Mouse (Mus musculus) heart, postnatal 36 days (tissue): ENCODE results near the gene Brk1. TPM values are rescaled to one million over a fixed set of nuclear protein-coding genes. Genes with fewer than 3 reads are reported as not detected.

Source experiments
- DNase-seq, 2 experiments: peaks; one replicate each; pipeline ENCODE4 v3.0.0; 2021 to 2022
- intact Hi-C: fragments of 180-260 bp; cut with DNase I; formaldehyde crosslinking; loops from one replicate; pipeline ENCODE4 v1.15.1; 2025
- total RNA-seq, 2 experiments: library from RNA; stranded (reverse); gene quantifications; 2 replicates each; pipeline ENCODE4 v1.2.3; 2021

Brk1 gene
- total RNA-seq, 2 experiments from 2014 or later: 72.7 to 78.5 TPM

DNA sequence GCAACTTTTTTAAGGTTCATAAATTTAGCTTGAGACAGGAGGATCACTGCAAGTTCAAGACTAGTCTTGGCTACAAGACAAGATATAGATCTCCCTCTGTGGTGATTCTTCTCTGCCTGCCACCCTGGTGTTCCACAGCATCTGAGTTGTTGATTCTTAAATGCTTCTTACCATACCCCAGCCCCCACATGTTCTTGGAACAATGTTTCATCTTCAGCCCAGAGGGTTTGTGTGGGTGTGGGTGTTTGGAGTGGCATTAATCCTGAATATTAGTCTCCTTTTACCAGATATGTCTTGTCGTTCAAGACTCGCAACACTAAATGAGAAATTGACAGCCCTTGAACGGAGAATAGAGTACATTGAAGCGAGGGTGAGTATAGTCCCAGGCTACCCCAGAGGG is 10.9 kb downstream of the Brk1 start:
- DNase-seq: no peak
- intact Hi-C loops: no loop called here

DNA sequence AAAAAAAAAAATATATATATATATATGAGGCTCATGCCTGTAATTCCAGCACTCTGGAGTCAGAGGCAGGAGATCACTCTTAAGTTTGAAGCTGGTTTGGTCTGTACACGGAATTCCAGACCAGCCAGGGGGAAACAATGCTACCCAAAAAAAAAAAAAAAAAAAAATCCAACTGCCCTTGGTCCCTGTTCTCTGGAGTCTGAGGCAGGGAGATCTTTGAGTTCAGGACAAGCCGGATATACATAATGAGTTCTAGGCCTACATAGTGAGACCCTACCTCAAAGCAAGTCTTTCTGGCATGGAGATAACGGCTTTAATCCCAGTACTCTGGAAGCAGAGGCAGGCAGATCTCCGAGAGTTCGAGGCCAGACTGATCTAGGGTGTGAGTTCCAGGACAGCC is 18.8 kb downstream of the Brk1 start:
- no peak for DNase-seq
- intact Hi-C loops: loop anchor here (2.0 to 5.0 kb wide), 2 partner anchors 19 to 141 kb away; partner anchors contain the start of genes Brk1 and Creld1

DNA sequence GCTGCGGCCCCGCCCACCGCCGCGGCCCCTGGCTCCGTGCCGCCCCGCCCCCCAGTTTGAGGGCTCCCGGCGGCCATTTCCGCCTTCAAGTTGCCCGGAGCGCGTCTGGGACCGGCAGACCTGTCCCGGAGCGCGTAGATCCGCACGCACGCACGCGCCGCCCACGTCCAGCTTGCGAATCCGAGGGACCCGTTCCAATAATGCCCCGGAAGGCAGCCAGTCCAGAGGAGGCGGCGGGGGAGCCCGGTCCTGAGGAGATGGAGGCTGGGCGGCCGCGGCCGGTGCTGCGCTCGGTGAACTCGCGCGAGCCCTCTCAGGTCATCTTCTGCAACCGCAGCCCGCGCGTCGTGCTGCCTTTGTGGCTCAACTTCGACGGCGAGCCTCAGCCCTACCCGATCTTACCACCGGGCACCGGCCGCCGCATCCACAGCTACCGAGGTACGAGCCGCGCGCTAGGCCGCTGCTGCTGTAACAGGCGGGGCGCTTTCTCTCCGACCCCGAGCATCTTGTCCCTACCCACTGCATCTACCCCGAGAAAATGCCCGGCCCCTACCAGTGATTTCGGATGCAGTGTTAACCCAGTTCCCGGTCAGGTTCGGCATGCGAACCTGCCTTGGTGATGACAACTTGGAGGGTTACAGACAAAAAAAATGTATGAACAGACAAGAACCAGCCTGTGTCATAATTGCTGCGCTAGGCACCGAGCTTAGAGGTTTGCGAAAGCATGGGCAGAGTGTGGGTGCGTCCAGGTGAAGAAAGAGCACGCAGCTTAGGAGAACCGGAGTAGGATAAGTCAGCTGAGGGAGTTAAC is 19.6 kb downstream of the Brk1 start, which contains the start of gene Vhl:
Gene Vhl, plus strand, starts transcription at position 19 of the 811 bp plus-strand sequence.
- peak; percentile 87 to 90 for DNase-seq
- intact Hi-C loops: loop anchor here (2.0 to 5.0 kb wide), 2 partner anchors 19 to 142 kb away; partner anchors contain the start of genes Brk1 and Creld1

DNA sequence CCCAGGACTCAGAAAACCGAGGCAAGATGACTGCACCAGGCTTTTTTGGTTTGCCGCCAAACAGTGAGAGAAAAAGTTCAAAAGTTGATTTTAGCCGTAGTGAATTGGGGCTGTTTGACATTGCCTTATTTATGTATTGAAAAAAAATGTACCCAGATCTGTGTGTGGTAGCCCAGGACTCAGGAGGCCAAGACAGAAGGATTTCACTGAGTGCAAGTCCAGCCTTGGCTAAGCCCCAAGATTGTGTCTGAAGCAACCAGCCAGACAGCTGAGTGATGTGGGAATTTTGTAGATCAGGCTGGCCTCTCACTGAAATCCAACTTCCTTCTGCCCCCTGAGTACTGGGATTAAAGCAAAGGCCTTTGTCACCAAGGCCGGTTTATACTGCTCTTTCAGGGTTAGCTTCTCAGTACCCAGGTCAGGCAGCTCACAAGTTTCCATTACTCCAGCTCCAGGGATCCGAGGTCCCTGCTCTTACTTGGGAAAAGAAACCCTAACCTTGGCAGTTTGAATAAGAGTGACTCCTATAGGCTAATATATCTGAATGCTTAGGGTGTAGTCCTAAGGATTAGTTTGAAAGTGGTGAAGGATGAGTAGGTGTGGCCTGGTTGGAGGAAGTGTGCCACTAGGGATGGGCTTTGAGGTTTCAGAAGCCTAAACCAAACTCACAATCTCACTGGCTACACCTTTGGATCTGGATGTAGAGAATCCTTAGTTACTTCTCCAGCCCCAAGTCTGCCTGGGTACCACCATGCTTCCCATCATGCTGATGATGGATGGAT is 20.6 kb downstream of the Brk1 start:
- DNase-seq: no peak
- intact Hi-C loops: loop anchor here (5.0 kb wide), 1 partner anchor 143 kb away; the partner anchor contains the start of gene Creld1

DNA sequence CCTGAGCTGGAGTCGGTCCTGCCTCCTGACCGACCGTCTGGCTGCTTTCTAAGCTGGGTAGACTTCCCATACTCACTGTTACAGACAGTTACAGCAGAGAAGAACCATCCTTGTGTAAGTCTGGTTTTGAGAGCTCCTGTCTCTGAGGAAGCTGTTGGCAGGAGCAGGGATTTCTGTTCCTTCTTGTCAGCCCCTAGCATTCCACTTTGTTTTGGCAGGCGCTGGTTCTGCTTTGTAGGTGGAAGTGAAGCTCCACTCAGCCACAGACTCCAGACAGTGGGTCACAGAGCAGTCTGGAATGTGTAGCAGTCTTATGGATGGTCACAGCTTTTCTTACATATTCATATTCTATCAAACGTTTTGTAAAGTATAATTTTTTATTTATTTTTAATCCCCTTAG is 25.8 kb downstream of the Brk1 start:
- no peak for DNase-seq
- intact Hi-C loops: no loop called here

DNA sequence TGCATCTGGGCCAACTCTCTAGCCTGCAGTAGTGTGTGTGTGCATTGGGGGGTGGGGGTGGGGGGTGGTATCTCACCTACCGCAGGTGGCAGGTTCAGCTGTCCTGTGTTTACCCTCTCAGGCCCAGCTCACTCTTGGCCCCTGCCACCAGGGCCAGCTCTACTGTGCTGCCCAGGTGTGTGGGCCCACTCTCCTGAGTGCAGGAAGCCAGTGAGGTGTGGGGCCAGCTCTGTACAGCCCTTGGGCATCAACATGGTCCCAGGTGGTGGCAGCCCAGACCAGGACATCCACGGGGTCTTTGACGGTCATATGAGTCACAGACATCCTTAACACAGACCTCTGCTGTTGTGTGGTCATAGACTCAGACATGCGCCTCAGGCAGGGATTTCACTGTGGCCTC is 28.3 kb downstream of the Brk1 start:
- DNase-seq: no peak
- intact Hi-C loops: no loop called here

DNA sequence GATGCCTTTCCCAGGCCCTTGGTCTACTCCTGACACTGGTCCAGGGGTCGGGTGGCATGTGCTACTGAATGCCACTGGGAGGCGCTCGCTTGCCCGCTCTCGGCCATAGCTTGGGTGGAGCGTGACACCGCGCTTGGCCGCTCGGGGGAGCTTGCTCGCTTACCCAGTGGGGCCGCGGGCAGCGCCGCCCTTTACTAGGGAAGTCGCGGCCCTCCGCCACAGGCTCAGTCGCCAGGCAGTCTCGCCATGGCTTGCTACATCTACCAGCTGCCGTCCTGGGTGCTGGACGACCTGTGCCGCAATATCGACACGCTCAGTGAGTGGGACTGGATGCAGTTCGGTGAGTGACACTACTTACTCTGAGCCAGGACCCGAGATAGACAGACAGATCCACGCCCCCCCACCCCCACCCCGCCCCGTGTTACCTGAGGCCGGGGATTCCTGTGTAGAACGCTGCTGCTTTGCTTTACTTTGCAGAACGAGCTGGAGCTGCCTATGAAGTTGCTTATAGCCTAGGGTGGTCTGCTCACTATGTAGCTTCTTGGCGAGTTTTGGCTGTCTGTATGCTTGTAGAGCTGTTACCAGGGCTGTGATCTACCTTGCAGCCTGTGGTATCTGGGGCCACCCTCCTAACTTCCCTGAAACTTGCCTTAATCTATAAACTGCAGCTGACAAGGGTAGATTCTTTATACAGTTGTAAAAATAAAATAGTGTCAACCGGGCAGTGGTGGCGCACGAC is 33.9 kb downstream of the Brk1 start, which contains the start of gene Irak2:
Gene Irak2, plus strand, starts transcription at position 166 of the 739 bp plus-strand sequence.
- intact Hi-C loops: loop anchor here (1.0 to 5.0 kb wide), 3 partner anchors 43 to 439 kb away; partner anchors contain the start of gene Tatdn2
- DNase-seq: peak; percentile 96 to 97

DNA sequence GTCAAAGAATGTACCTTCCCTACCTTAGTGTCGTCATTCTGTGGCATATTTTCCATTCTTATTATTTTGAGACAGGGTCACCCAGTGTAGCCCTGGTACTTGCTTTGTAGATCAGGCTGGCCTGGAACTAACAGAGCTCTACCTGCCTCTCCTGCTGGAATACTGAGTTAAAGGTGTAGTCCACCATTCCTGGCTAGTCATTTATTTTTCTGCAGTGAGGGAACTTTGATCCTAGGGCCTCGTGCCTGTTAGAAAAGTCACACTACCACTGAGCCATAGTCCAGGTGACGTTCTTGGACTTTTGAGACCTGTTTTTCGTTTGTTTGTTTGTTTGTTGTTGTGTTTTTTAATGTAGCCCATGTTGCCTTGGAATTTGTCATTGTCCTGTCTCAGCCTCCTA is 34.6 kb downstream of the Brk1 start:
- intact Hi-C loops: loop anchor here (5.0 kb wide), 2 partner anchors 58 to 438 kb away; partner anchors contain the start of gene Tatdn2
- no peak for DNase-seq

DNA sequence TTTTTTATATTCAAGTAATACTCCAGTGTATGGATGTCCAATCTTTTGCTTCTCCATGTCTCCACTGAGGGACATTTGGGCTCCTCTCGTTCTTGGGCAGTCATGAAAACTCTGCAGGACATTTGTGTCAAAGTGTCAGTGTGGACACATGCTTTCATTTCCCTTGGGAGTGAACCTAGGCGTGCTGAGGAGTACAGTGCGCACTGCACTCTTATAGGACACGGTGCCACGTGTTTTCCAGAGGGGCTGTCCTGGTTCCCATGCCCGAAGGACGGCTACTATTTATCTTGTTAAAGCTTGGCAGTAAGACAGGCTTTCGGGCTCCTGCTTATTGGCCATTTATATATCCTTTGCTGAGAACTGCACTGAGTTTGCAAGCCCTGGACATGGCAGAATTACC is 38.0 kb downstream of the Brk1 start:
- no peak for DNase-seq
- intact Hi-C loops: no loop called here

DNA sequence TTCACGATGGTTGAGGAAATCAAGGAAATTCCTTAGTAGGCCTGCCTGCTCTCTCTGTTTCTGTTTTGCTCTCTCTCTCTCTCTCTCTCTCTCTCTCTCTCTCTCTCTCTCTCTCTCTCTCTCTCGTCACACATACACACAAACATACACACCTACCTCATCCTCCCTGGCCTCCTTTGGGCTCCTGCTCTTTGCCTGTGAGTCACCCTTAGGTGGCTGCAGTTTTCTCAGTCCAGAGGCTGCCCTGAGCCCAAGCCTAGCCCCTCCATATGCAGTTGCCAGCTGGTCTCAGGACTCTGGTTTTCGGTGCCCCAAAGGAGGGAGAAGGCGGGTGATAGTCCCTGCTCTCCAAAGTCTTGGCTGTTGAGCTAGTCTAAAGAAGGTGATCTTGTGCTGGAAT is 38.4 kb downstream of the Brk1 start:
- DNase-seq: no peak
- intact Hi-C loops: no loop called here

DNA sequence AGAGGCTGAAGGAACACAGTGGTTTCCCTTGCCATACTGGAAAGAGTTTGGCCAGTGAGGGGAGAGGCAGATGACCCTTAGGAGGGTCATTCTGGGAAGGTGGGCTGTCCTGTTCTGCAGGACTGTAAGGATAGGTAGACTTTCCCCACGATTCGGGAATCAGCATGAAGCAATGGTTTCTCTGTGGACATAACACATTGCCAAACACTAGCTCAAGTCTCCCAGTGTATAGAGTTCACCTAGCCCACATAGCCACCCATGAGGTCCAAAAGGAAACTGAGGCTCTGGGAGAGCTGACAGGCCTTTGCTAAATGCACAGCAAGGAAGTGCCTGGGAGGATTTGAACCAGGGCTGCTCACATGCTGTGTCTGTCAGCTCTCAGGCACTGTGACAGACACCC is 39.4 kb downstream of the Brk1 start:
- intact Hi-C loops: loop anchor here (2.0 kb wide), 1 partner anchor 25 kb away; no protein-coding TSS in a partner anchor
- DNase-seq: no peak

DNA sequence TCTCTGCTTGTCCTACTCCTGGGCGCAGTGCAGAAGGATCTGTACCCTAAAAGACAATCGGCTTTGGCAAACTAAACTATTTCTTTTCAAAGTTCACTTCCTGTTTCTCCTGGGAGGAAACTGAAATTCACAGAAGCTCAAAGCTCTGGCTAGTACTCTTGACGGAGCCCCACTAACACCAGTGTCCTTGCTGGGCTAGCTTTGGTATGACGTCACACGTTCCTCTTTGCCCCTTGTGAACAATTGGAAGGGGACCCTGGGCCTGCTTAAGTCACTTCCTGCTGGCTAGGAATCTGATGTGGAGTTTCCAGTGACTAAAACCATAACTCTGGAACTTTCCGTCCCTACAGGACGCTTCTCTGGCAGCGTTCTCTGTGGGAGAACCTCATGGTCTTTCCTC is 40.2 kb downstream of the Brk1 start:
- peak; percentile 64 to 65 for DNase-seq
- intact Hi-C loops: loop anchor here (2.0 kb wide), 1 partner anchor 24 kb away; no protein-coding TSS in a partner anchor

DNA sequence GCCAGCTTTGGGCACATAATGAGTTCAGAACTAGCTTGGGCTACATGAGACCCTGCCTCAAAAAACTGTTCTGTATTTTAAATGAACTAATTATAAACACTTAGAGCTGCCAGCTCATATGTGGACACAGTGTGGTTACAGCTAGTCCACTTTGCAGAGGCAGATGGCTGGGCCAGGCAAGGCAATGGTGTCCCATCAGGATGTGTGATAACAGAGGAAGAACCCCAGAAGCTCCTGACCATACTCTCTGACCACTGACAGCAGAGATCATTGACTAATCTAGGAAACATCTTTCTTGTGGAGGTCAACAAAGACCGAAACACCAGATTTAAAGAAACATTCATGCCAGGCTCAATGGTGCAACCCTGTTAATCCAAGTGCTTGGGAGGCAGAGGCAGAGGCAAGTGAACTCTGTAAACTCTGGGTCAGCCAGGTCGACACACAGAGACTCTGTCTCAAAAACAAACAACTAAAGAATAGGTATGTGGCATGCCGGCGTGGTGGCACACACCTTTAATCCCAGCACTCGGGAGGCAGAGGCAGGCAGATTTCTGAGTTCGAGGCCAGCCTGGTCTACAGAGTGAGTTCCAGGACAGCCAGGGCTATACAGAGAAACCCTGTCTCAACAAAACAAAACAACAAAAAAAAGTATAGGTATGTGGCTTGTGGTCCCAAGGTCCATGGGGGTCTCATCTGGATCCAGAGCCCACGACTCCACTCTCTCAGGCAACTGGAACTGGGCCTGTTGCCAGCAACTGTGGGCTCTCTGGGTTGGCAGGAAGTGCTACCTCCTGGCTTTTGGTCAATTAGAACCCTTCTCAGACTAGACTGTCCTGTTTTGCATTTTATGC is 45.0 kb downstream of the Brk1 start:
- no peak for DNase-seq
- intact Hi-C loops: no loop called here

DNA sequence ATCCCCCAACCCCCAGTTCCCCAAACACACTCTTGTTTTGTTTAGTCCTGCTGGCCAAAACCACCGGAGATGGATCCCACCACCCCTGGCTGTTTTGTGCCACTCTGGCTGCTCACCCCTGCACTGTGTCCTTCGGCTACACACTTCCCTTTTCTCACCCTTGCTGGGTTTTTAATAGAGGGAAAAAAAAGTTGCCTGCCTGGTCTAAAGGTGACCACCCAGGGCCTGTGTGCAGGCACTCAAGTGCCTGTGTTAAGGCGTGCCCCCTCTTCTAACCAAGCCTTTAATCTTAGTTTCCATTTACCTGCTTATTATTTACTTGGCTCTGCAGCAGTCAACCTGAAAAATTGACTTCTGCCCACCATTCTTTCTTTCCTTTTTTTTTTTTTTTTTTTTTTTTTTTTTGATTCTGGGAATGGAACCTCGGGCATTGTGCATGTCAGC is 45.6 kb downstream of the Brk1 start:
- intact Hi-C loops: no loop called here
- DNase-seq: no peak

DNA sequence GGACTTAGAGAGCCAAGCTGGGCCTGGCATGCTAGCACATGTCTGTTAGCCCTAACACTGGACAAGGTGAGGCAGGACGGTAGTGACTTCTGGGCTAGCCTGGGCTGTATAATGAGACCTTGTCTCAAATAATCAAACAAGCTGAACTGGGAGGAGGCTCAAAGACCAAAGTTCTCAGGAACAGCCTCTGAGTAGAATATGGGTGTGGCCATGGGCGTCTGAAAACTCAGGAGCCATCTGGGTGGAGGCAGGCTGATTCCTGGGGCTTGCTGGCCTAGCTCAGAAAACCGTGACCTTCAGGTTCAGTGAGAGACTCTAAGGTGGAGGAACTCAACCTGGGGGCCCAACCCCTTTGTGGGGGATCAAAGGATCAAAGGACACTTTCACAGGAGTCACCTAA is 47.1 kb downstream of the Brk1 start:
- intact Hi-C loops: no loop called here
- no peak for DNase-seq

DNA sequence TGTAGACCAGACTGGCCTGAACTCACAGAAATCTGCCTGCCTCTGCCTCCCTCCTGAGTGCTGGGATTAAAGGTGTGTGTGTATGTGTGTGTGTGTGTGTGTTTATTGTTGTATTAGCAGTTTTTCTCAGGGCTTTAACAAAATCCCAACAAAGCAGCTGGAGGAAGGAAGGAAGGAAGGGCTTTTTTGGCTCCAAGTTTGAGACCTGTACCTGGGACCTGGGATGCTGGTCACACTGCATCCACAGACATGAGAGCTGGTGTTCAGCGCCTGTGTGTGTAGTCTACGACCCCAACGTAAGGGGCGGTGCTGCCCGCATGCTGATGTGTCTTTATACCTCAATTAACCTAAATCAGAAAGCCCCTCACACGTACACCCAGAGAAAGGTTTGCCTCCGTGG is 49.0 kb downstream of the Brk1 start:
- intact Hi-C loops: no loop called here
- no peak for DNase-seq

DNA sequence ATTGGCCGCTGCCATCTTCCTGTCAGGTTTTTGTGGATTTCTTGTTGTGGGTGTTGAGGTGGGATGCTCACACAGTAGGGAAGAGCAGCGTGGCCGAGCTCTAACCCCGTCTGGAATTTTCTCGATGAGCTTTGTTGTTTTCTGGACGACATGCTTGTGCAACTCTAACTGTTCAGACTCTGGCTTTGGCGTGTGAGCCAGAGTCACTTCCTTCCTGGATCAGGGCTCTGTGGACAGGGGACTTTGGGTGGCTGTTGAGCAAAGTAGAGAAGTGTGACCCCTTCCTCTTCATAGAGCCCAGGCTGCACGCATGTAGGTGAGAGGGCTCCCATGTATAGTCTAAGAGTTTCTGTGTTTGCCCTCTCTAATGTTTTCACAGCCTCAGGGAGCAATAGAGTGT is 49.5 kb downstream of the Brk1 start:
- intact Hi-C loops: no loop called here
- no peak for DNase-seq

DNA sequence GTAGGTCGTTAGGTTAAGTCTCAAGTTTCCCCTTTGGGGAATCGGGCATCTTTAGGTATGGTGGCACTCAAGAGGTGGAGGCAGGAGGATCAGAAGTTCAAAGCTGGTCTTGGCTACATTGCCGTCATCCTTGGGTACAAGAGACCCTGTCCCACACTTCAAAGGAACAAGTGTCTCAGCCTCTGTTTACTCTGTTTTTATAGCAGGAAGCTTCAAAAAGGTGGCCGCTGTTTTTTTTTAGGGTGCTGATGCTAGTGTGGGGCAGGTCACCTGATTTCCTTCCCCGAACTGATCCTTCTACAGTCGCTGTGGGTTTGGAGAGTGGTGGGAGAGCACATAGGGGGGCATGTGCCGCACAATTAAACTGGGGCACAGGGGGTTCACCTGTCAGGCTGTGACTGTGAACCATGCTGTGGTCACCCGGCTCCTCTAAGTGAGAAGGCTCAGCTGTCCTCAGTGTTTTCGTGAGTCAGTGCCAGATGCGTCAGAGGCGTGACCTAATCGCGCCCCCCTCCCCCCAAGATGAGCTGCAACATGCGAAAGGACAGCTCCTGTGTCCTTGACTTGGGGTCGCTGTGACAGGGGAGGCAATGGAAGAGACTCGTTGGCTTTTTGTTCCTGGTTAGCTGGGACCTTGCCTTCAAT is 50.3 kb downstream of the Brk1 start:
- no peak for DNase-seq
- intact Hi-C loops: no loop called here

DNA sequence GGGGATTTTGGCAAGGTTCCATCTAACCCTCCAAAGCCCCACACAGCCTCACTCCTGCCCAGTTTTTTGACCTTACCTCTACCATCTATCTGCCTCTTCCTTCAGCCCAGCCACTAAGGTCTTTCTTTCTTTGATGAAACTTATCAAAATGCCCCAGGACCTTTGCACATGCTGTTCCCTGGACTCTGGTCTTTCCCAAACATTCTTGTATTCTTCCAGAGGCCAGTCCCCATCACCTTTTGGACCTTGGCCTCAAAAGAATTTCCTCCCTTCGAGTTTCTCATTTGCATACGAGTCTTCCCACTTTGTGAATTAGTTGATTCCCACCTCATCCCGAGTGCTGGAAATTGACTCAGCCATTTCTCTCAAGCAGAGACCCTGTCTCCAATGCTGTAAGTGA is 50.9 kb downstream of the Brk1 start:
- intact Hi-C loops: no loop called here
- no peak for DNase-seq
